Mouse (Mus musculus) frontal cortex, postnatal 25 days (tissue): ENCODE data around the gene Zbtb25.

ENCODE experiments used
- DNase-seq, 2 experiments: peaks; one replicate each; pipeline ENCODE4 v3.0.0; 2022; ENCODE audit warnings: low spot score in 2 of 2

Gene Zbtb25

DNA sequence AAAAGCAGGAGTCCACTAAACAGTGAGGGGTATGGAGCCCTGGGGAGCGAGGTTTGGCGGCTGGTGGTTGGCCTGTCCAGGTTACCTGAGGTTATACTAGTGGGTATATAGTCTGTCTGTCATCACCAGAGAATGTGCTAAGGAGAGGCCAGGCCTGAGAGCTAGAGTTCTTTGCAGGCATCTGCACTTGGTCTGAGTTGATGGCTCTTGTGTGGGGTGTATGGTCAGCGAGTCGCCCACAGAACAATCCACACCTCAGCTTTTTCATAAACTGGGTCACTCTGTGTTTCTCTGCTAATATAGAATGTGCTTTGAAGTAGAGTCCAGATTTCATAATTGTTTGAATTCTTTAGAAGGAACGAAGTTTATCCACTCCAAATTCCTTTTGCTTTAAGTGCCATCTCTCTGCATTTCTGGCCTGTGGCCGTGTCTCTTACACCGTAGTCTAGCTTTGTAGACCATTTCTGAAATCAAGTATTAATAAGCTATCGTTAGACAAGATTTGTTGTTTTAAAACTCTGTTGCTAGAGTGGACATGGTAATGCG, 70.0 kb downstream of the Zbtb25 start:
- DNase-seq: no peak

DNA sequence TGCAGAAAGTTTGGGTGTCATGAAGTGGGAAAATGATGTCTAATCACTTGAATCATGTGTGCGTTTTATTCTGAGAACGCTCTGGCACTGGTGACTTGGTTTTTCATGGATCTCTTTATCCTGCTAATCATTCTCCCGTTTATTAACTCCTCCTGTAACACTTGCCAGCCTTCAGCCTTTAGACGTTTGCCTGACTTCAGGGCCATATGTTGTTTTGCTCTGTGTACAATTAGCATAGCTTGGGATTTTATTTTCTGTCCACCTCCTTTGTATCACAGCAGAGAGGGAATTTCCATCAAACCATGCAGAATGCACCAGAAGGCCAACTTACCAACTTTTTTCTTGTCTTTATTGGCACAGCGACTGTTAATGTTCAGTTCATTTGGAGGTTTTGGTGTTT, 71.6 kb downstream of the Zbtb25 start:
- DNase-seq: no peak
